Mouse (Mus musculus) liver, embryonic 16.5 days (tissue): ENCODE measurements around the gene Grik1. TPM values are rescaled to one million over a fixed set of nuclear protein-coding genes. Genes with fewer than 3 reads are reported as not detected.

ENCODE experiments used
- ATAC-seq: fragments of 200-750 bp; cut with Nextera tagmentation; 2 replicates; pipeline ENCODE4 v1.8.0; 2017; ENCODE audit warnings: low read depth, mild to moderate bottlenecking, moderate number of reproducible peaks, moderate library complexity
- H3K27ac ChIP-seq: fragments of 300-500 bp; sonication (generic); 2 replicates; pipeline ENCODE4 v1.5.1; 2014; ENCODE audit warnings: mild to moderate bottlenecking, low read length
- H3K27me3 ChIP-seq: fragments of 300-500 bp; sonication (generic); 2 replicates; pipeline ENCODE4 v1.6.1; 2014; ENCODE audit warnings: low read depth, low read length, mixed read lengths; ENCODE audit not compliant: control insufficient read depth, insufficient read depth
- H3K36me3 ChIP-seq: fragments of 300-500 bp; sonication (generic); 2 replicates; pipeline ENCODE4 v1.6.1; 2014; ENCODE audit warnings: mild to moderate bottlenecking; ENCODE audit not compliant: control insufficient read depth, insufficient read depth
- H3K4me1 ChIP-seq: fragments of 300-500 bp; sonication (generic); 2 replicates; pipeline ENCODE4 v1.6.1; 2014; ENCODE audit warnings: low read depth, low read length, mixed read lengths; ENCODE audit not compliant: control insufficient read depth
- H3K4me2 ChIP-seq: fragments of 300-500 bp; sonication (generic); 2 replicates; pipeline ENCODE4 v1.6.1; 2014; ENCODE audit warnings: low read depth, low read length, mixed read lengths
- H3K4me3 ChIP-seq: fragments of 300-500 bp; sonication (generic); 2 replicates; pipeline ENCODE4 v1.5.1; 2014; ENCODE audit warnings: low read depth, mild to moderate bottlenecking, low read length
- H3K9ac ChIP-seq: fragments of 300-500 bp; sonication (generic); 2 replicates; pipeline ENCODE4 v1.6.1; 2014; ENCODE audit warnings: low read depth, low read length
- H3K9me3 ChIP-seq: fragments of 300-500 bp; sonication (generic); replicated peaks from 2 replicates; pipeline ENCODE4 v1.6.1; 2016; ENCODE audit warnings: low read length; ENCODE audit not compliant: control insufficient read depth
- WGBS: fragments of 180-500 bp; shearing (Covaris S2); extraction: QIAGEN DNeasy Blood & Tissue Kit; methylation state at CpG from one replicate; pipeline ENCODE4 v1.1.7; 2014; ENCODE audit not compliant: insufficient replicate concordance; 5-methylcytosine and 5-hydroxymethylcytosine counted together
- polyA plus RNA-seq: library from polyadenylated mRNA; unstranded; fragments of >200 nt; fragmentation: Nextera tagmentation; extraction: Ambion mirVana; gene quantifications from 2 replicates; pipeline ENCODE4 v1.2.1, GENCODE M21; 2015

Gene Grik1
- polyA plus RNA-seq = not detected in 2 replicates

DNA sequence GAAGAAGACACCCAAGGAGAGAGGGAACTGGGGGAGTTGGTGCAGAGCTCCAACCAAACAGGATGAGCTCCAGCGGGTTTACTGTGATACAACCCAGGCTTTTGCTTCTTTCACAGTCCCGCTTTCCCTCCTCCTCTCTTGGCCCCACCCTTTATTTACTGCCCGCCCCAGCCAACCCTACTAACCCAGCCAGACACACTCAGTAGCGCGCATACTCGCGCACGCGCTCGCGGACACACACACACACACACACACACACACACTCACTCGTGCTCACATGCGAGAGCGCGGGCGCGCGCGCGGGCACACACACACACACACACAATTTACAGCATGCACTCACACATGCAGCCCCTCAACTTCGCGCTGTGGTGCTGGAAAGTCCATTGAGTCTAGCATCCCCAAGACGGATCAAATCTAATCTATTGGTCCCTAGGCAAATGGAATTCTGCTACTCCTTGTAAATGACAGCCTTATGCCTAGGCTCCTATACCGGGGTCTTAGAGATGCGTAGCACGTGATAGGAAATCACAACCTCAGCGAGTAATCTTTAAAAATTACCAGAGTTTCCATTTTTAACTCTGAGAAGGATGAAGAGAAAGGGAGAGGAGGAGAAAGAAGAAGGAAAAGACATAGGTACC, at the start of gene Grik1:
Gene Grik1 (minus strand): TSS at position 134 of the 641 bp plus-strand sequence.
- no peak for ATAC-seq
- Histone ChIP-seq H3K27ac (no peak within 1 kb of the TSS), H3K4me3 (no peak within 1 kb of the TSS), H3K4me2 (peak within 1 kb of the TSS; percentile 9; the same call in 1 of the 2 replicates), H3K4me1 (no peaks in the 10 kb centered on the region), H3K9ac (no peak within 1 kb of the TSS), H3K36me3 (no peaks in the 10 kb centered on the region), H3K9me3 (no peaks in the 10 kb centered on the region), H3K27me3 (peaks cover 13% of the 10 kb centered on the region)
- 2% methylated on average over 27 of the region's 27 CpGs for WGBS

DNA sequence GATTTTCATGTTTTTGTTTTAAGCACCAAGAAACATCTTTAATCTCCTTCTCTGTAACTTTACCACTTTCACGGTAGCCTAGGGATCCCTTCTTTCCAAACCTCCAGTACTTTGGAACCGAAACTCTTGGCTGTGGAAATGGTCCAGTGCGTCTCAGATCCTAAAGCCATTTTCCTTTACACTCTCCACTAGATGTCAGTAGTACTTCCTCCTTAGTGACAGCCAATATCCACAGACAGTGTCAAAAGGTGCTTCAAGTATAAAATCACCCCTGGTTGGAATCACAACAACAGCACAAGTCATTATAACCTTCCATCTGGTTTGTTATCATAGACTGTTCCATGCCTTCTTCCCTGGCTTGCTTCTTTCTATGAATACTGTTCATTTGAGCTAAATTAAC, 4.1 kb upstream of the Grik1 start:
- Histone ChIP-seq H3K9me3 (no peaks in the 10 kb centered on the region), H3K4me1 (no peaks in the 10 kb centered on the region), H3K27me3 (peaks cover 11% of the 10 kb centered on the region), H3K4me2 (no peak overlapping the region), H3K27ac (no peak overlapping the region), H3K4me3 (no peak overlapping the region), H3K9ac (no peak overlapping the region), H3K36me3 (no peaks in the 10 kb centered on the region)
- 35% methylated on average over 3 of the region's 3 CpGs for WGBS
- no peak for ATAC-seq

DNA sequence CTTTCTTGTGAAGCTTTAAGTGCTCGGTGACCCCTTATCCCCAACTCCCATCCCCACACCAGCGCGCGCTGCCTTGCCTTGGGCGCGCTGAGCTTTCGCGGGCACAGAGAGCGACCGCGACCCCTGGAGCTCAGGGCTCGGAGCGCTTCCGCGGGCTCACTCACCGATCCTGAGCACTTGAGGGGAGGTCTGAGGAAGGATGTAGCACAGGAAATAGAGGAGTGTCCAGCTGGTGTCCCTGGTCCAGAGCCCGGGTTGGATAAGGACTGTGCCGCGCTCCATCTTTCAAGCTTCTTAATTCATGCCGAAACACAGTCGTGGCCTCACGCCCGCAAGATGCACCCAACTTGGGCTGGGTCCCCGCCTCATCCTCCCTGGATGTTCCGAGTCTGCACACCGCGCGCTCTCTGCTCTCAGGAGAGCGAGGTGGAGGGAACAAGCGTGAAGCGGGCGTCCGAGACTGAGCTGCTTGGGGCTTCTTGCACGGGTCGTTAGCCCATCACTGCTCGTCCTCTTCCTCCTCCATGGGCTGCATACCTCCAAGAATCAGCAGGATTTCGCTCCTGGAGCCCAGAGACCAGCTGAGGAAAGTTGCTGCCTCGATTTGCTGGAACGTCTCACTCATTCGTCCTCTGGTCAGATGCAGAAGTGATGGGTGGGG, 514 bp downstream of the Grik1 start:
- peaks cover 13% of the 10 kb centered on the region for H3K27me3 ChIP-seq
- no peaks in the 10 kb centered on the region for H3K4me1 ChIP-seq
- no peak overlapping the region for H3K27ac ChIP-seq
- ATAC-seq = no peak
- WGBS = 2% methylated on average over 40 of the region's 40 CpGs
- H3K9ac ChIP-seq = no peak overlapping the region
- H3K36me3 ChIP-seq = no peaks in the 10 kb centered on the region
- no peaks in the 10 kb centered on the region for H3K9me3 ChIP-seq
- H3K4me3 ChIP-seq = no peak overlapping the region
- peak overlapping the region; percentile 9; the same call in 1 of the 2 replicates for H3K4me2 ChIP-seq

DNA sequence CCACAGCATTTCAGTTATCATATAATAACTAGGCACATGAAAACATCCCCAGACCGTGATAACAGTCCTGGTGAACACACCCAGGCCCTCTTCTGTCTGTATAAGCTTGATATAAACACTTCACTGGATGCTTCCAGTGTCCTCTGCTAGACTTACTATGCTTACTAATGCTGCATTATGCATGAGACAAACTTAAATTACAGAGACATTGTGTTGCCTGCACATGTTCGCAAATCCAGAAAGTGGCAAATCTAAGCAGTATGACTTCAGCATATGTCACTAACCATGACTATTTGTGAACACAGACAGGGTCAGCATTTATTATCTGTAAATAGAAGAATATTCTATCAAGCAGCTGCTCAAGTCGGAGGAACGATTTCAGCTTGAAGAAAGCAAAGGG, 31.7 kb downstream of the Grik1 start:
- H3K4me1 ChIP-seq = no peaks in the 10 kb centered on the region
- no peak overlapping the region for H3K4me2 ChIP-seq
- H3K9me3 ChIP-seq = no peaks in the 10 kb centered on the region
- no peak overlapping the region for H3K4me3 ChIP-seq
- H3K27ac ChIP-seq = no peak overlapping the region
- H3K36me3 ChIP-seq = no peaks in the 10 kb centered on the region
- H3K9ac ChIP-seq = no peak overlapping the region
- no peaks in the 10 kb centered on the region for H3K27me3 ChIP-seq
- no peak for ATAC-seq
- 64% methylated on average over 4 of the region's 4 CpGs for WGBS

DNA sequence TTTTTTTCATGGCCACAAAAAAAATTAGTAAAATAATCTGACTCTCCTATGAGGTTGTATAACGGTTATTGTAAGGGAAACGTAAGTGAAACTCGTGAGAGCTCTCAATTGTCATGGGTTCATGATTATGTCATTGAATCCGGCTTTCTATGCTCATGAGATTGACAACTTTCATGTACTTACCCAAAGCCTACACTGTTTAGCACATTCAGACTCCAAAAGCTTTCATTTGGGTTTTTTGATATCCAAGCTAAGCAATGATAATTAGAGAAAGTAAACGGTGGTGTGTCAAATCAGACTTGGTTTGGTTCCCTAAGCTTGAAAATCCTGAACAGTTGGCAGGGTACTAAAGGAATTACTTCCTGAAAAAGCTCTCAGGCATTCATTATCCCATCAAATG, 33.0 kb downstream of the Grik1 start:
- H3K9me3 ChIP-seq = no peaks in the 10 kb centered on the region
- no peak overlapping the region for H3K4me2 ChIP-seq
- H3K9ac ChIP-seq = no peak overlapping the region
- no peaks in the 10 kb centered on the region for H3K4me1 ChIP-seq
- no peaks in the 10 kb centered on the region for H3K27me3 ChIP-seq
- no peak overlapping the region for H3K27ac ChIP-seq
- no peak overlapping the region for H3K4me3 ChIP-seq
- H3K36me3 ChIP-seq = no peaks in the 10 kb centered on the region
- ATAC-seq = no peak
- WGBS = 61% methylated on average over 5 of the region's 5 CpGs

DNA sequence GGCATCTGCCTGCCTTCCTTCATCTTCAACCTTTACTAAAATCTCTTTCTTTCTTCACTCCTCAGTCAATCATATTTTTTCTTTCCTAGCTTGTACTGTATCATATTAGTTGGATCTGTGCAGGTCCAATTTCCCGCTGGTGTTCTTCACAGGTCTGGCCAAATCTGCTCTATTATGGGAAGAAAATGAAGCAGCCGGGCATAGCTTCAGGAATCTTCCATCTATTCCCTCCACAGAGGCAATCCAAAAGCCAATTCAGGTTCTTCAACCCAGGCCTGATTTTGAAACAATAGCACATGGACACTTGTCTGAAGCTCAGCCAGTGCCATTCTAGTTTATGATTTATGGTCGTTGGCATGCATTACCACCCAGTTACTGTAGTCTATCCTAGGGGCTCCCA, 34.0 kb downstream of the Grik1 start:
- ATAC-seq = no peak
- H3K4me3 ChIP-seq = no peak overlapping the region
- no peaks in the 10 kb centered on the region for H3K4me1 ChIP-seq
- 63% methylated on average over 3 of the region's 3 CpGs for WGBS
- no peaks in the 10 kb centered on the region for H3K36me3 ChIP-seq
- no peaks in the 10 kb centered on the region for H3K9me3 ChIP-seq
- H3K27me3 ChIP-seq = no peaks in the 10 kb centered on the region
- no peak overlapping the region for H3K4me2 ChIP-seq
- H3K27ac ChIP-seq = no peak overlapping the region
- no peak overlapping the region for H3K9ac ChIP-seq

DNA sequence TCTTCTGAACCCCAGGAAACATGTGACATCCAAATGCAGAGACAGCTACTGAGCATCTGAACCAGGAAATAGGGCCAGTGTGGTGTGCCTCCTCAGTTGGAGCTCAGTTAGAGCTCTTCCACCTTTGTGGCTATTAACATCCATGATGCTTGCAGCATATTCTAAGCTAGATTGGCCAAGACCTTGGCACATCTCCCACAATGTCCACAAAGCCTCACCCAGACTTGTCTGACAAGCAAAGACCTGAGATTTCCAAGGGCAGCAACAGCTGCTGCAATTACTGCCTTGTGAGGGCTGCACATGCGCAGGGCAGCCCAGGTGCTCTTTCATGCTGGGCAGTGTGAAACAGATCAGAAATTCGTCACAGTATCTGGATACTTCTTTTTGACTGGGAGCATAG, 37.4 kb downstream of the Grik1 start:
- Histone ChIP-seq H3K36me3 (no peaks in the 10 kb centered on the region), H3K27me3 (no peaks in the 10 kb centered on the region), H3K4me2 (no peak overlapping the region), H3K4me3 (no peak overlapping the region), H3K4me1 (no peaks in the 10 kb centered on the region), H3K9ac (no peak overlapping the region), H3K27ac (no peak overlapping the region), H3K9me3 (no peaks in the 10 kb centered on the region)
- WGBS = 57% methylated on average over 2 of the region's 2 CpGs
- ATAC-seq = no peak

DNA sequence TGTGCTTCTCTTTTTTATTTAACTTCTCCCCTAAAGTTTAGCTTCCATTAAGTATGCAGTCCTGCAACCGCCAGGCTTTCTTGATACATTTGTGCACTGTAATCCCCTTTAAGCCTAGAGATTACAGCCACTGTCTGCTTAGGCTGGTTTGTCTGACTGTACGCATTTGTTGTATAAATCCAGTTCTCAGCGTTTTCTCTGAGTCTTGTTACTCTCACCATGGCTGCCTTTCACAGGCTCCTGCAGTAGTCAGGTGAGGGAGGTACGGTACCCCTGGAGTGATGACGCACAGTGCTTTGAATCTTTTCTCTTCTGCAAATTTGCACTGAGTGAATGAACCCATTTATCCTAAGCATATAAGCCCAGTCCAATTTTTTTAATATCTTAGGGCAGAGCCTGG, 39.0 kb downstream of the Grik1 start:
- Histone ChIP-seq H3K4me1 (no peaks in the 10 kb centered on the region), H3K27me3 (no peaks in the 10 kb centered on the region), H3K9me3 (no peaks in the 10 kb centered on the region), H3K9ac (no peak overlapping the region), H3K36me3 (no peaks in the 10 kb centered on the region), H3K4me2 (no peak overlapping the region), H3K4me3 (no peak overlapping the region), H3K27ac (no peak overlapping the region)
- WGBS = 65% methylated on average over 5 of the region's 5 CpGs
- no peak for ATAC-seq

DNA sequence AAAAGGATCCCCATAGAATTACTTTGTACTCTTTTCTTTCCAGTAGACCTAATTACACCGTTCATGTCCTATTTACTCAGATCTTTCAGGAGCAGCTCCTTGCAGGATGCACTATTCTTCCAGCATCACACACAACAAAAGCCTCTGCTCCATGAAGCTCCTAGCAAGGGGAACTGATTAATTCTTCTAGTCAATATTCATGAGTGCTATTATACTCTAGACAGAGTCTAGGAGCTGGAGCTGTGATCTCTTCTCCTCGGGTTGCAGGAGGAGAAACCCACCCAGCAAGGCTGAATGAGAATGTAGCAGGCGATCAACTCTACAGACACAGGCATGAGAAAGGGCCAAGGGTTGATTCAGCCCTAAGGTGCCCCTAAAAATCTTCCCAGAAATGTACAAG, 40.2 kb downstream of the Grik1 start:
- H3K9ac ChIP-seq = no peak overlapping the region
- no peaks in the 10 kb centered on the region for H3K9me3 ChIP-seq
- H3K4me1 ChIP-seq = no peaks in the 10 kb centered on the region
- no peak overlapping the region for H3K27ac ChIP-seq
- H3K36me3 ChIP-seq = no peaks in the 10 kb centered on the region
- ATAC-seq = no peak
- no peak overlapping the region for H3K4me2 ChIP-seq
- H3K4me3 ChIP-seq = no peak overlapping the region
- no peaks in the 10 kb centered on the region for H3K27me3 ChIP-seq
- 45% methylated on average over 3 of the region's 3 CpGs for WGBS
